Mouse (Mus musculus) forebrain, postnatal 0 days (tissue): ENCODE measurements around the gene 4930432M17Rik. TPM values are rescaled to one million over a fixed set of nuclear protein-coding genes. Genes with fewer than 3 reads are reported as not detected.

Source experiments
- ATAC-seq: fragments of 200-750 bp; cut with Nextera tagmentation; 2 replicates; pipeline ENCODE4 v1.8.0; 2017; ENCODE audit warnings: mild to moderate bottlenecking, moderate library complexity
- DNase-seq: peaks from one replicate; pipeline ENCODE4 v3.0.0-alpha.2; 2015
- H3K27ac ChIP-seq: fragments of 300-500 bp; sonication (generic); 2 replicates; pipeline ENCODE4 v1.5.1; 2014; ENCODE audit warnings: low read depth, mild to moderate bottlenecking, antibody characterized with exemption, low read length, moderate library complexity, mixed read lengths
- H3K27me3 ChIP-seq: fragments of 300-500 bp; sonication (generic); 2 replicates; pipeline ENCODE4 v1.6.1; 2014; ENCODE audit warnings: mild to moderate bottlenecking, low read length, mixed read lengths; ENCODE audit not compliant: insufficient read depth
- H3K36me3 ChIP-seq: fragments of 300-500 bp; sonication (generic); 2 replicates; pipeline ENCODE4 v1.6.1; 2014; ENCODE audit warnings: mild to moderate bottlenecking, moderate library complexity; ENCODE audit not compliant: insufficient read depth
- H3K4me1 ChIP-seq: fragments of 300-500 bp; sonication (generic); 2 replicates; pipeline ENCODE4 v1.6.1; 2014; ENCODE audit warnings: antibody characterized with exemption; ENCODE audit not compliant: insufficient read depth
- H3K4me2 ChIP-seq: fragments of 300-500 bp; sonication (generic); 2 replicates; pipeline ENCODE4 v1.6.1; 2014; ENCODE audit warnings: low read depth, mild to moderate bottlenecking, moderate library complexity
- H3K4me3 ChIP-seq: fragments of 300-500 bp; sonication (generic); 2 replicates; pipeline ENCODE4 v1.5.1; 2014; ENCODE audit warnings: low read depth, low read length, mixed read lengths
- H3K9ac ChIP-seq: fragments of 300-500 bp; sonication (generic); 2 replicates; pipeline ENCODE4 v1.6.1; 2014; ENCODE audit warnings: mild to moderate bottlenecking
- H3K9me3 ChIP-seq: fragments of 300-500 bp; sonication (generic); 2 replicates; pipeline ENCODE4 v1.6.1; 2016; ENCODE audit warnings: low read length
- CTCF ChIP-seq: sonication (generic); IDR thresholded peaks from 2 replicates; pipeline ENCODE4 v1.5.1; 2016; ENCODE audit warnings: antibody characterized with exemption, control low read depth, low read depth
- WGBS: fragments of 180-500 bp; shearing (Covaris S2); extraction: QIAGEN DNeasy Blood & Tissue Kit; methylation state at CpG from one replicate; pipeline ENCODE4 v1.1.7; 2014; 5-methylcytosine and 5-hydroxymethylcytosine counted together
- polyA plus RNA-seq: library from polyadenylated mRNA; unstranded; fragments of >200 nt; fragmentation: Nextera tagmentation; extraction: Ambion mirVana; gene quantifications from 2 replicates; pipeline ENCODE4 v1.2.1, GENCODE M21; 2015
- total RNA-seq: library from RNA; depleted of rRNA; stranded (reverse); fragments of >200 nt; gene quantifications from 2 replicates; pipeline ENCODE4 v1.2.3, GENCODE M21; 2014

The 4930432M17Rik gene
- total and polyA plus RNA-seq, 2 experiments from 2014 or later, result not detected

DNA sequence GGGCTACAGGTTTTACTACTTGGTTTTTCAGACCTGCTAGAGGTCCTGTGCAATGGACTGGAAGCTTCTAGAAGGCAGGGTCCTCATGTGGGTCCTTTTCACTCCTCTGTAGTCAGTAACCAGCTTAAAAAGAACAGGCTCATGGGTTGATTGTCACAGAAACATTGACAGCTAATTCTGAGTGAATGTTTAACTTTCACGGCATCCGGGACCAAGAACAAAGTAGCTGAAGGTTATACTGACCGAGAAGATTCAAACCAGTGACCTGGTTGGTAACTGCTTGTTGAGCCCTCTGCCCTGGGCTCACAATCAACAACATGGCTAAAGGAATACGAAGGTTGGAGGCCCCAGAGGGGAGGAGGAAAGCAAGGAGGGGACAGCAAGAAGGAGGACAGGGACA, 14.4 kb downstream of the 4930432M17Rik start:
- Histone ChIP-seq H3K36me3 (no peaks in the 10 kb centered on the region), H3K27ac (no peak overlapping the region), H3K4me3 (no peak overlapping the region), H3K9ac (no peak overlapping the region), H3K4me2 (no peak overlapping the region), H3K4me1 (no peaks in the 10 kb centered on the region), H3K27me3 (no peaks in the 10 kb centered on the region), H3K9me3 (no peaks in the 10 kb centered on the region)
- DNase-seq, result no peak
- 90% methylated on average over 4 of the region's 4 CpGs for WGBS
- no peak for TF ChIP-seq CTCF
- ATAC-seq, result no peak

DNA sequence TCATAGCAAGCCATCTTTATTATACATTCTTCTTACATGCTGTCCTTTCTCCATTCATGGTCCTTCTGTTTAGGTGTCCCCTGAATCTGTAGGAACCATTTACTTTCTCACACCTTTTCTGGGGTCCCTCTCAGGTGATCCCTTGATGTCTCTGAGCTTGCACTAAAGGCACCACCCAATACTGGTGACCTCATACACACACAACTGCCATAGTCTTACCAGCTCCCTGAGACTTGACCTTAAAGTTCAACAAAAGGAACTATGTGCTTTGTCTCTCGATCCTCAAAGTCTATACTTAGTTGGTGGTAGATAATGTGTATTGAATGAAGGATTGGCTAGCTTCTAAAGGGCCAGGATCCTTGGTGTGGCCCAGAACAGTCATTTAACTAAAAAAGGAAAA, 15.4 kb downstream of the 4930432M17Rik start:
- WGBS, result 25% methylated on average over 1 of the region's 1 CpGs
- TF ChIP-seq CTCF, result no peak
- no peaks in the 10 kb centered on the region for H3K27me3 ChIP-seq
- ATAC-seq, result no peak
- no peak overlapping the region for H3K4me2 ChIP-seq
- H3K9me3 ChIP-seq, result no peaks in the 10 kb centered on the region
- DNase-seq, result no peak
- H3K4me3 ChIP-seq, result no peak overlapping the region
- H3K36me3 ChIP-seq, result no peaks in the 10 kb centered on the region
- H3K9ac ChIP-seq, result no peak overlapping the region
- H3K27ac ChIP-seq, result no peak overlapping the region
- no peaks in the 10 kb centered on the region for H3K4me1 ChIP-seq

DNA sequence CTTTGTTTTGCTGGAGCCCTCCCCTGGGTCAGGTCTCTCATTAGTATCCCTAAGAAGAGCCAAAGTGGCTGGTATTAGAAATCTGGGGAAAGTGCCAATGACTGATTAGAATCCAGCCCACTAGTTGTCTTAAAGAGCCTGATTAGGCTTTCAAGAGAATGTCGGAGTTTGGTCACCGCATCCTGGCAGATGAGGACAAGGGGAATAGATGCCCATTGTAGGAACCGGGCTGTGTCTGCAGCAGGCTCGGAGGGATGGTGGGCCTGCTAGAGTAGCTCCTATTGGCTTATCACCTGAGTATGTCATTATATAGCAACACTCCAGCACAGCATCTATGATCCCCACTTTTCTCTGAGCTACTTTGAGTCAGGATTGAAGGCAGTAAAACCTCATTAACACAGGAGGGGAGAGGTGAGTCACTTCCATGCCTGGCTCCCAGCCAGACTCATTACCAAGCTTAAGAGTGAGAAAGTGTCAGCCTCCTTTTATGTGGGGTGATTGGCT, 15.9 kb downstream of the 4930432M17Rik start:
- 11% methylated on average over 4 of the region's 4 CpGs for WGBS
- peak; percentile 85 for ATAC-seq
- H3K27me3 ChIP-seq, result no peaks in the 10 kb centered on the region

DNA sequence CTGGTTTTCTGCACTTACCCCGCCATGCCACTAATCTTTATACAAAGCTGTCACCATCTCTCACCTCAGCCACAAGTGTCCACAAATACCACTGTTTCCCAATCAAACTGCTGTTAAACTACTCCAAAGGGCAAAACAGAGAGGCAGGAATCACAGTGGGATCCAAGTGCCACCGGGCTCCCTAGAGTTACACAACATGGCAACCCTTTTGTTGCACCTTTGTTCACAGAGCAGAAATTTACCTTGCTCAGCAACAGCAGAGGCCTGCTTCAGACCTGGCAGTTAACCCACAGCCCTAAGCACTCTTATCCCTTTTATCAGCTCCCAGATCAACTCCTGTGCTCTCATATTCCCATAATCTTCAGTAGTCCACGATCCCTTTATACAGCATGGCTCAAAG, 17.2 kb downstream of the 4930432M17Rik start:
- no peak for DNase-seq
- no peak overlapping the region for H3K4me3 ChIP-seq
- H3K27ac ChIP-seq, result no peak overlapping the region
- ATAC-seq, result no peak
- H3K9ac ChIP-seq, result no peak overlapping the region
- no peaks in the 10 kb centered on the region for H3K4me1 ChIP-seq
- H3K36me3 ChIP-seq, result no peaks in the 10 kb centered on the region
- TF ChIP-seq CTCF, result no peak
- no peak overlapping the region for H3K4me2 ChIP-seq
- WGBS, result 81% methylated on average over 3 of the region's 3 CpGs
- no peaks in the 10 kb centered on the region for H3K27me3 ChIP-seq
- H3K9me3 ChIP-seq, result no peaks in the 10 kb centered on the region

More for the DNA sequence above, 15.9 kb downstream of the 4930432M17Rik start:
- Histone ChIP-seq H3K9ac (no peak overlapping the region), H3K4me1 (no peaks in the 10 kb centered on the region), H3K36me3 (no peaks in the 10 kb centered on the region), H3K27ac (no peak overlapping the region), H3K4me3 (no peak overlapping the region), H3K4me2 (no peak overlapping the region), H3K9me3 (no peaks in the 10 kb centered on the region)
- peak; percentile 63 for DNase-seq
- TF ChIP-seq CTCF, result no peak

DNA sequence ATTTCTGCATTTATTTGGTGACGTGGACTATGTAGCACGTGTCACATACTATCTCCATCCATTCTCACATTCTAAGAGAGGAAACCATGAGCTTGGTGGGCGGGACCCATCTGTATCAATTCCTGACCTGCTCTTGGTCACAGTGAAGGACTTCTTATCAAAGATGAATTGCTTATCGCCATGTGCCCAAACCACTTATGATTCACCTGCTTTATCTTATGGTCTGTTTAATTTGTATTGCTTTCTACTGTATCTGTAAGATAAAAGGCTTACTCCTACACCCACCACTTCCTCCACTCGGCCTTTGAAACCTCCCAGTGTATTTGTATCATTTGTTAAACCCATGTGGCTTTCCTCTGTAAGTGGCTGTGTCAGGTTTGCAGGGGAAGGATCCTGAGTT, 18.5 kb downstream of the 4930432M17Rik start:
- no peak for TF ChIP-seq CTCF
- no peak overlapping the region for H3K4me3 ChIP-seq
- 84% methylated on average over 5 of the region's 5 CpGs for WGBS
- H3K4me1 ChIP-seq, result no peaks in the 10 kb centered on the region
- DNase-seq (no peak), ATAC-seq (no peak)
- no peaks in the 10 kb centered on the region for H3K27me3 ChIP-seq
- H3K4me2 ChIP-seq, result no peak overlapping the region
- no peak overlapping the region for H3K27ac ChIP-seq
- H3K9me3 ChIP-seq, result no peaks in the 10 kb centered on the region
- H3K9ac ChIP-seq, result no peak overlapping the region
- no peaks in the 10 kb centered on the region for H3K36me3 ChIP-seq

DNA sequence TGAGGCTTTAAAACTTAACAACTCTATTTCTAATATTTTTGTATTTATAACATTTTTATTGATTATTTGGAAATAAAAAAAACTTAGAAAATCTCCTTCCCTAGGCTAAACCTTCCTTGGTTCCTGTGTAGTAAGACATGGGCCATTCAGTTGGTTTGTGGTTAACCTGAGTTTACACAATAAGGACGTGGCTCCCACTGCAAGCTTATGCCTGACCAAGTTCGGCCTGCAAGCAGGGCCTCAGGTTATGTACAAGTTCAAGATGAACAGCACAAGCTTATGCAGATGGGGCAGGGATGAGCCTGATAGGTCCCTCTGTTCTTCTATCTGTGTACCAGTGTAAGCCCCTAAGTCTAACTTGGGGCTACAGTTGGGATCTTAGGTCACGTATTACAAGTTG, 19.1 kb downstream of the 4930432M17Rik start:
- Histone ChIP-seq H3K9me3 (no peaks in the 10 kb centered on the region), H3K4me1 (no peaks in the 10 kb centered on the region), H3K4me2 (no peak overlapping the region), H3K4me3 (no peak overlapping the region), H3K36me3 (no peaks in the 10 kb centered on the region), H3K27ac (no peak overlapping the region), H3K9ac (no peak overlapping the region), H3K27me3 (no peaks in the 10 kb centered on the region)
- ATAC-seq (no peak), DNase-seq (no peak)
- TF ChIP-seq CTCF, result no peak
- 93% methylated on average over 3 of the region's 3 CpGs for WGBS

DNA sequence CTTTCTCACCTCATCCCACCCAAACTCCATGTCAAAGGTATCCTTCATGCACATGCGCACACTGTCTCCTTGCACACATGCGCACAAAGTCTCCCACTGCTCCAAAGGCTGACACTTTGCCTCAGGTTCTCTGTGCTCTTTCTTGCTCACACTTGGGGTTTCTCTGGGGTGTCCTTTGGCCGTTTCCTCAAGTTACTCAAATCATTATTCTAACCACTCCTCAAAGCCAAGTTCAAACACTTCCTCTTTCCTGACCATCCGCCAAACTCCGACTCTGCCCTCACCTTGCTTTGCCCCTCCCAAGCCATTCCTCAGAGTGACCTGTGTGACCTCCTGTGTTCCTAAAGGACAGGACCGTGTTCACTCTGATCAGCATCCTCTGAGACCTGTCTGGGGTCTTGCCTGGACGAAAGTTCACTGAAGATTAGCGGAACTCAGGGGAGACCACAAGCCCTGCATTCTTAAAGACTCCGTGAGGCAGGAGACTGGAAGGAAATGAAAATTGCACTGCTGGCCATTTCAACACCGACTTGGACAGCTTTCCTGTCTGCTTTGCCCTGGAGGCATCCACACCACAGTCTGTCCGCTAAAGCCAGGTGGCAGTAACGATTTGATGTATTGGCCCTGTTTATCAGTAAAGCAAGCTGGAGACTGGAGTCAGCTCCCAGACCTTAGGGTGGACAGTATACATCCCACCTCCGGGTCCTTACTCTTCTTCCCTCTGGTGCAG, 22.6 kb downstream of the 4930432M17Rik start:
- no peak overlapping the region for H3K27ac ChIP-seq
- no peaks in the 10 kb centered on the region for H3K9me3 ChIP-seq
- no peak overlapping the region for H3K9ac ChIP-seq
- H3K4me1 ChIP-seq, result no peaks in the 10 kb centered on the region
- 83% methylated on average over 13 of the region's 13 CpGs for WGBS
- no peak overlapping the region for H3K4me2 ChIP-seq
- H3K27me3 ChIP-seq, result no peaks in the 10 kb centered on the region
- ATAC-seq, result no peak
- H3K36me3 ChIP-seq, result no peaks in the 10 kb centered on the region
- DNase-seq, result no peak
- no peak overlapping the region for H3K4me3 ChIP-seq
- TF ChIP-seq CTCF, result no peak
